Mouse (Mus musculus) MN1 (cell line): Measurements from ENCODE around the gene BC005537.

Experiments
- DNase-seq: peaks from one replicate; pipeline ENCODE4 v3.0.0-alpha.2; 2016; ENCODE audit warnings: low spot score

Gene BC005537

GRCm38 (mm10) chr13:24844983-24845955, 43.8 kb downstream of the BC005537 start, which contains the start of gene D130043K22Rik:
D130043K22Rik (plus strand) TSS chr13:24845135.
- DNase-seq: no peak

DNA sequence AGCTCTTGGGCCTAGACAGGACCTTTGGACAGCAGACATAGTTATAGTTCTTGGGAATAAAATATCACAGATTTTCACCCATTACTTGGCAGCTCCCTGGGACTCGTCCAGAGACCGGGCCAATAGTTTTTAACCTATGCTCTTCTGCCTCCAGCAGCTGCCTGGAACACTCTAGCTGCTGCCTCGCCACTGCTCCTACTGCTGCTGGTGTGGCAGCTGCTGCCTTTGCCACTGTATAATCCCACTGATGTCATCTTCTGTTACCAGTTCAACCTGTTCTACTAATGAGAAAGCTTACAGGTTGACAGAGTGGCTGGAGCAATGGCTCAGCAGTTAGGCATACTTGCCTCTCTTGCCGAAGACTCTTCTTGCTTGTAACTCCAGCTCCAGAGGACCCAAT, 47.9 kb downstream of the BC005537 start:
- no peak for DNase-seq

GRCm38 (mm10) chr13:24851989-24852388, 50.5 kb downstream of the BC005537 start:
- DNase-seq: no peak

DNA sequence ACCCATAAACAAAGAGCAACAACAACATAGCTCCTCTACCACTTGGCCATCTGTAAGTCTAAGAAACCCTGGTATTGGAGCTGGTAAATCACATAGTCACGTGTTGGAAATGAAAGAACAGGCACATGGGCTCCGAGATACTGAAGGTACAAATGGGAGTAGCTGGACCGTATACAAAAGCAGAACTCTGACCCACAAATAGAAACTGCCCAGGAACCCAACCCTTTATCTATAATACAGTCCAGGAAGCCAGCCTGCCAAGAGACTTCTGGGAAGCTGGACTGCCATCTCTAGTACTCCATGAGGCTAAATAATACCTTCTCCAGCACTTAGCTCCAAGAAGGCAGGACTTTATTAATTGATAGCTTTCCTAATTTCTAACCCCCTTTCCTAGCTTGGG, 51.1 kb downstream of the BC005537 start:
- no peak for DNase-seq

DNA sequence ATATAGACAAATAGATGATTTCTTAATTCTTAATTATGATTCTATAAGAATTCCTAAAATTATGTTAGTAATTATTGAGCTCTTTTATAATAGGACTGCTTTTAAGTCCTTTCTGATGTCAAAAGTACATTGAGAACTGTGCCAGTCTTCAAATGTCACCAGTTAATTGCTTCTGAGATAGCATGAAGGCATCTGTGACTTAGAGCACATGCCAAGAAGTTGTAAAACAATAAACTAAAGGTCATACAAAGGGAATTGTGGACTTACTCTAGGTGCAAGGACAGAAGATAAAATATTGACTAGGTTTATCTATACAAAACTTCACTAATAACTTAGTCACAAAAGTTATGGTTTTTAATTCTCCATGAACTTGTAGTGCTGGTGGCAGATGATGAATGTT, 57.7 kb downstream of the BC005537 start:
- DNase-seq: no peak

- DNase-seq: no peak
These were observed 59.6 kb downstream of the BC005537 start for GRCm38 (mm10) chr13:24861084-24861483.

DNA sequence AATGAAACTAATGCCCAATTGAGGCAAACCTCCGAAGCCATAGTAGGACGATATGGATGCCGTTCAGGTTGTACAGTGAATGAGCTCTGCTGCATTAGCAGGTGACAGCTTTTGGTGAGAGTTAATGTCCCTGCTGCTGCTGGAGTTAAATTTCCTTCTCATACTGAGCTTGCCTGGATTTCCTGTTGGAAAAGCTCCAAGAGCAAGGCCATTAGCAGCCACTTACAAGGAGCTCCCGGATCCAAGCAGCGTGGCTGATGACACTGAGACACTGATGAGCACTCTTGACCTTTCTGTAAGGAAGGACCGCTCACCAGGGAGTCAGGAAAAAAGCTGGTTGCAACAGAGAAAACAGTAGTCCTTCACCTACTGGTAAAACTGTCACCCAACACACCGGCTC, 60.6 kb downstream of the BC005537 start:
- DNase-seq: peak; percentile 11

- no peak for DNase-seq
These were observed 61.1 kb downstream of the BC005537 start for GRCm38 (mm10) chr13:24862520-24862919.
